In genomic region chr4:145305661-145306362, GRCm38 (mm10) we compare ENCODE assay signal across 8 mouse cellular contexts. TPM values are rescaled to one million over a fixed set of nuclear protein-coding genes. Genes with fewer than 3 reads are reported as not detected.
DNase-seq lines count a peak whose midpoint lies in the region; ATAC-seq lines count a peak whose summit lies in the region.
"Not testable (repeated sequence)": the region's sequence is repeated elsewhere in the genome, so short reads cannot be mapped to it uniquely, and the experiment has no call there.
"Had no signal": no experiment of that assay in that cellular context is flagged by ENCODE, and none has a peak within 500 bp of the region (broad histone marks: within the 10 kb centered on the region; RNA-seq: fewer than 3 reads in every experiment).

No protein-coding gene starts in this region.

- ATAC-seq in monocyte, adult 5-6 weeks (replicated peaks; ENCODE audit: insufficient number of reproducible peaks, low FRiP score, low TSS enrichment, poor library complexity, severe bottlenecking) = peak; percentile 20; the same call in 1 of the 2 replicates
- ATAC-seq in neutrophil, adult 5-6 weeks (ENCODE audit: extremely low read depth, insufficient number of reproducible peaks, low FRiP score, poor library complexity, severe bottlenecking) = peak; percentile 91

- intact Hi-C loops in left cerebral cortex, postnatal 14 days (cut with DNase I) = not testable (repeated sequence)

- DNase-seq in B cell, adult 2 months = peak; percentile 48 to 60
- DNase-seq in ES-CJ7 (ENCODE audit: low read depth, low spot score) = peak; percentile 90
- DNase-seq in brain, adult 2 months (ENCODE audit: low read depth, low spot score) = peak; percentile 24
- peak; percentile 61 for DNase-seq in heart, adult 11 months
- peak; percentile 11 to 87 for DNase-seq in left cerebral cortex, postnatal 14 days (ENCODE audit: low spot score in 2 of 2)

RNA-seq across cellular contexts. Expression of gene Tnfrsf8, which starts 9.2 kb away (rescaled TPM):
- total RNA-seq in left cerebral cortex, postnatal 14 days (2021) = 1 to 10 TPM in 1 of 2 experiments, under 1 TPM in 1; 0.68 to 1.2 TPM
- total RNA-seq in monocyte, adult 5-6 weeks (2017) = 8.1 to 9.7 TPM (median 8.2 TPM) in 3 replicates
- total RNA-seq in neutrophil, adult 5-6 weeks (2017) = 0.58 and 0.86 TPM in 2 replicates
- total RNA-seq: gastrocnemius, adult 18-20 months had no signal

RNA-seq across cellular contexts. Expression of gene Tnfrsf1b, which starts 59.1 kb away (rescaled TPM):
- 1 to 10 TPM; 2.8 to 3.1 TPM for total RNA-seq in left cerebral cortex, postnatal 14 days (2021)
- total RNA-seq in monocyte, adult 5-6 weeks (2017) = 343 to 455 TPM (median 362 TPM) in 3 replicates
- 91.5 and 109 TPM in 2 replicates for total RNA-seq in neutrophil, adult 5-6 weeks (2017)

Comparison
In these comparisons a context has a peak if more than half of its experiments do, and no peak if none do; other contexts are left out.
1. Peak in every context shown above with its lines: DNase-seq and ATAC-seq.
2. DNase-seq: peak in every context shown above with its lines; median percentile 90 in ES-CJ7; 61 in heart, adult 11 months; 54 in B cell, adult 2 months; 49 in left cerebral cortex, postnatal 14 days; 24 in brain, adult 2 months.
3. RNA of gene Tnfrsf1b, which starts 59.1 kb away (total RNA-seq): 343 to 455 TPM in monocyte, adult 5-6 weeks and 91.5 to 109 TPM in neutrophil, adult 5-6 weeks; 2.8 to 3.1 TPM in left cerebral cortex, postnatal 14 days; every median in the first group is over 10 times any median in the second.